8 mouse cellular contexts compared by ENCODE assay signal in the genomic region with DNA sequence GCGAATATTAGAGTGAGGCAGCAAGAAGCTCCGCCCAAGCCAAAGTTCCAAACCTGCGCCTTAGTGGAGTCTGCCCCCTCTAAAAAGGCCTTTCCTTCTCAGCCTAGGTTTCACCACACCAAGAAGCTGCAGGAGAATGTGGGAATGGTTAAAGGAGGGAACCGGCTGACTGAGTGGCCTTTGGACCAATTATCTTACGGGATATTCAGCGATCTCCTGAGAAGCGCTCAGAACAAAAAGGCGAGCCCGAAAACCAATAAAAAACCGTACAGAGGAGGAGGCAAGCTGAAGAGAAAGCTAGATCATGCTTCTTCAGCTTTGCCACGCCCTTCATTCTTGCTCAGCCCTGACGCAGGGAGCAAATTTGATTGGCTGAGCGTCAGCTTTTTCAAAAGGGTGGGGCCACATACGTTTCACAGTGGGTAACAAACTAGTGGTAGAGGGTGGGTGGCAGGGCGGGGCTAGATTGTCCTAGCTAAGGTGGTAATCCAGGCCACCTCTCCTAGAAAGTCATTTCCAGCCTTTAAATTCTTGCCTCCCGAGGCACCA. TPM values are rescaled to one million over a fixed set of nuclear protein-coding genes. Genes with fewer than 3 reads are reported as not detected.
DNase-seq lines count a peak whose midpoint lies in the region; ATAC-seq lines count a peak whose summit lies in the region.

TSS of gene Cdk16 (plus strand) at position 436 of the 549 bp plus-strand sequence.

- WGBS in hindbrain, embryonic 16.5 days, result 19% methylated on average over 16 of the region's 16 CpGs

- H3K4me2 ChIP-seq in hindbrain, embryonic 16.5 days (ENCODE audit: low read length), result peak within 1 kb of the TSS; percentile 65

- H3K4me3 ChIP-seq in hindbrain, embryonic 16.5 days (ENCODE audit: low read length), result peak within 1 kb of the TSS; percentile 70

- H3K36me3 ChIP-seq in hindbrain, embryonic 16.5 days (ENCODE audit: control insufficient read depth, insufficient read depth, low read length), result peaks cover 6% of the 10 kb centered on the region

- peaks cover 9% of the 10 kb centered on the region for H3K4me1 ChIP-seq in hindbrain, embryonic 16.5 days (ENCODE audit: control insufficient read depth, insufficient read depth, low read depth, low read length)

- peak; percentile 94 for DNase-seq in ZHBTc4 (ENCODE audit: low read depth, low spot score)
- peak; percentile 23 to 65 for DNase-seq in cerebellum, postnatal 4 days (ENCODE audit: low spot score in 2 of 2)
- peak; percentile 90 for DNase-seq in gastrocnemius, adult 18-20 months (ENCODE audit: low spot score)
- peak; percentile 89 for DNase-seq in left cerebral cortex, adult 9 months (ENCODE audit: low spot score in 2 of 2)
- peak; percentile 75 for DNase-seq in right cerebral cortex, postnatal 14 days
- DNase-seq in urinary bladder, postnatal 36 days (ENCODE audit: low spot score in 2 of 2), result peak; percentile 73 to 86

- H3K9ac ChIP-seq in hindbrain, embryonic 16.5 days (ENCODE audit: low read depth, low read length), result peak within 1 kb of the TSS; percentile 87

- no peaks in the 10 kb centered on the region for H3K9me3 ChIP-seq in hindbrain, embryonic 16.5 days (ENCODE audit: control insufficient read depth, low read length)

- peak; percentile 93 for ATAC-seq in hindbrain, embryonic 16.5 days
- peak; percentile 85 for ATAC-seq in megakaryocyte progenitor cell, adult 5-6 weeks (replicated peaks; ENCODE audit: poor library complexity)

- H3K27ac ChIP-seq in hindbrain, embryonic 16.5 days (ENCODE audit: low read depth, low read length), result peak within 1 kb of the TSS; percentile 96

- no peaks in the 10 kb centered on the region for H3K27me3 ChIP-seq in hindbrain, embryonic 16.5 days (replicated peaks; ENCODE audit: control insufficient read depth, insufficient read depth, low read length)

RNA-seq across cellular contexts. Expression of gene Cdk16, which starts in this region (rescaled TPM):
- total RNA-seq in gastrocnemius, adult 18-20 months (2021), result 100 to 1,000 TPM; 103 to 117 TPM
- 153 and 167 TPM in 2 replicates for polyA plus RNA-seq in hindbrain, embryonic 16.5 days (2015; fragmentation: Nextera tagmentation; extraction: Ambion mirVana)
- 49.2 and 49.8 TPM in 2 replicates for total RNA-seq in megakaryocyte progenitor cell, adult 5-6 weeks (2015)
- 25.4 and 29.7 TPM in 2 replicates for total RNA-seq in megakaryocyte progenitor cell, adult 5-6 weeks (2017)

Comparison
In these comparisons a context has a peak if more than half of its experiments do, and no peak if none do; other contexts are left out.
1. Peak in every context shown above with its lines: DNase-seq, ATAC-seq, H3K4me3 ChIP-seq and H3K27ac ChIP-seq.
2. DNase-seq: peak in every context shown above with its lines; median percentile 94 in ZHBTc4; 90 in gastrocnemius, adult 18-20 months; 89 in left cerebral cortex, adult 9 months; 80 in urinary bladder, postnatal 36 days; 75 in right cerebral cortex, postnatal 14 days; 44 in cerebellum, postnatal 4 days.